Comparison of ENCODE assay signal across 28 mouse cellular contexts in the genomic region with DNA sequence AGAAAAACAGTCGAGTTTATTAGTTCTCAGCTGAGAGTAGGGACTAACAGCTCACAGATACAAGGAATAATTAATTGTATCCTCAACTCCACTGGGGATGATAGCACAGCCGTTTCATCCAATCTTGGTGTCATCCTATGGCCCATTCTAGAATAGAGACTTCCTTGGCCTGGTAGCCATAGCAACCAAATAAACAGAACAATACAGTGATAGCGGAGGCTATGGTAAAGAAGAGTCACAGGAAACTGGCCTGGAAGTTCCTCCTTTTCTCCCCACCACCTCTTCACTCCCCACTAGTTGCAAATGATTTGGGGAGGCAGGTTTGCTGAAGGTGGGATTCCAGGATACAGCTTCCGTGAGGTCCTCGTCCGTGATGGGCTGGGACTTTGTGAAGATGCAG. TPM values are rescaled to one million over a fixed set of nuclear protein-coding genes. Genes with fewer than 3 reads are reported as not detected.
DNase-seq lines count a peak whose midpoint lies in the region; ATAC-seq and TF ChIP-seq lines count a peak whose summit lies in the region.
"Had no signal": no experiment of that assay in that cellular context is flagged by ENCODE, and none has a peak within 500 bp of the region (broad histone marks: within the 10 kb centered on the region; RNA-seq: fewer than 3 reads in every experiment).

No protein-coding gene starts in this region.

- peak; percentile 17 for DNase-seq in lung, embryonic 14.5 days
- DNase-seq in lung, postnatal 10 days = no peak
- peak; percentile 7 to 8 for DNase-seq in B cell, adult 2 months
- peak; percentile 23 for DNase-seq in MN1 (ENCODE audit: low spot score)
- DNase-seq in layer of hippocampus, postnatal 25 days (ENCODE audit: extremely low spot score in 1 of 2, low spot score in 1 of 2) = no peak
- DNase-seq in cerebellum, adult 11-12 months = no peak
- DNase-seq: adrenal gland, postnatal 10 days; cerebellum, adult 9-10 months; forebrain, postnatal 0 days; heart, postnatal 10 days; kidney, adult 8-10 months; kidney, postnatal 10 days; liver; right cerebral cortex, adult 18-20 months had no signal

- ATAC-seq in lung, embryonic 14.5 days (ENCODE audit: insufficient read depth) = no peak
- ATAC-seq in megakaryocyte progenitor cell, adult 5-6 weeks (replicated peaks; ENCODE audit: poor library complexity) = peak; percentile 63
- ATAC-seq in erythroid progenitor cell, adult 5-6 weeks (replicated peaks; ENCODE audit: low FRiP score, poor library complexity, severe bottlenecking) = no peak
- ATAC-seq: forebrain, postnatal 0 days; hindbrain, postnatal 0 days; intestine, embryonic 16.5 days; midbrain, embryonic 15.5 days had no signal

- no peak overlapping the region for H3K27ac ChIP-seq in lung, embryonic 14.5 days (ENCODE audit: low read depth)
- H3K27ac ChIP-seq: forebrain, embryonic 12.5 days; heart, embryonic 13.5 days; hindbrain, embryonic 10.5 days; hindbrain, postnatal 0 days; liver, embryonic 14.5 days; lung, embryonic 15.5 days; macrophage; midbrain, embryonic 10.5 days; midbrain, embryonic 15.5 days; neural tube, embryonic 15.5 days had no signal

- no peak overlapping the region for H3K4me3 ChIP-seq in lung, embryonic 14.5 days (ENCODE audit: low read depth, low read length)
- H3K4me3 ChIP-seq: erythroblast, embryonic 14.5 days; forebrain, embryonic 12.5 days; heart, embryonic 13.5 days; hindbrain, embryonic 10.5 days; lung, embryonic 15.5 days; midbrain, embryonic 10.5 days; midbrain, embryonic 15.5 days; neural tube, embryonic 15.5 days had no signal

- WGBS in lung, embryonic 14.5 days = 67% methylated on average over 6 of the region's 6 CpGs

- H3K9me3 ChIP-seq in lung, embryonic 14.5 days (ENCODE audit: low read depth, low read length) = no peaks in the 10 kb centered on the region
- H3K9me3 ChIP-seq: forebrain, embryonic 12.5 days; heart, embryonic 13.5 days; hindbrain, embryonic 10.5 days; lung, embryonic 15.5 days; midbrain, embryonic 10.5 days; midbrain, embryonic 15.5 days; neural tube, embryonic 15.5 days had no signal

- H3K9ac ChIP-seq in lung, embryonic 14.5 days = no peak overlapping the region
- H3K9ac ChIP-seq: forebrain, embryonic 12.5 days; forebrain, postnatal 0 days; heart, embryonic 13.5 days; liver, embryonic 14.5 days; lung, embryonic 15.5 days; midbrain, embryonic 15.5 days; neural tube, embryonic 15.5 days had no signal

- no peak overlapping the region for H3K4me2 ChIP-seq in lung, embryonic 14.5 days
- H3K4me2 ChIP-seq: forebrain, embryonic 12.5 days; heart, embryonic 13.5 days; lung, embryonic 15.5 days; midbrain, embryonic 15.5 days; neural tube, embryonic 15.5 days had no signal

- no peaks in the 10 kb centered on the region for H3K36me3 ChIP-seq in lung, embryonic 14.5 days (ENCODE audit: insufficient read depth)
- H3K36me3 ChIP-seq: forebrain, embryonic 12.5 days; heart, embryonic 13.5 days; hindbrain, embryonic 10.5 days; lung, embryonic 15.5 days; midbrain, embryonic 10.5 days; midbrain, embryonic 15.5 days; neural tube, embryonic 15.5 days had no signal

- no peaks in the 10 kb centered on the region for H3K4me1 ChIP-seq in lung, embryonic 14.5 days (ENCODE audit: insufficient read depth)
- H3K4me1 ChIP-seq: heart, embryonic 13.5 days; lung, embryonic 15.5 days had no signal

- no peaks in the 10 kb centered on the region for H3K27me3 ChIP-seq in lung, embryonic 14.5 days (ENCODE audit: insufficient read depth, low read length)
- H3K27me3 ChIP-seq: forebrain, embryonic 12.5 days; heart, embryonic 13.5 days; lung, embryonic 15.5 days; midbrain, embryonic 15.5 days; neural tube, embryonic 15.5 days had no signal

- no peak for TF ChIP-seq CTCF in lung, embryonic 14.5 days (IDR thresholded peaks at IDR 0.05; ENCODE audit: low read depth)

RNA-seq across cellular contexts. Expression of a gene that starts 30.1 kb away (rescaled TPM):
- 5.4 and 6.8 TPM in 2 replicates for polyA plus RNA-seq in lung, embryonic 14.5 days (2014; fragmentation: Nextera tagmentation; extraction: Ambion mirVana)
- total RNA-seq in megakaryocyte progenitor cell, adult 5-6 weeks (2015) = 38.0 and 38.6 TPM in 2 replicates
- 12.8 and 16.1 TPM in 2 replicates for total RNA-seq in megakaryocyte progenitor cell, adult 5-6 weeks (2017)
- 31.0 and 38.1 TPM in 2 replicates for total RNA-seq in erythroid progenitor cell, adult 5-6 weeks (2015; ENCODE audit: low replicate concordance)
- total RNA-seq in erythroid progenitor cell, adult 5-6 weeks (2017; ENCODE audit: low replicate concordance) = 15.9 and 28.3 TPM in 2 replicates
- total RNA-seq in layer of hippocampus, postnatal 25 days (2021) = 10 to 100 TPM; 82.5 to 91.5 TPM

Comparison
In these comparisons a context has a peak if more than half of its experiments do, and no peak if none do; other contexts are left out.
1. DNase-seq: peak in lung, embryonic 14.5 days (single experiment), B cell, adult 2 months (2 of 2) and MN1 (single experiment); none in lung, postnatal 10 days (single experiment), layer of hippocampus, postnatal 25 days (0 of 2) and cerebellum, adult 11-12 months (single experiment).